Mouse (Mus musculus) midbrain, embryonic 16.5 days (tissue): Measurements from ENCODE around the gene Erbb4. TPM values are rescaled to one million over a fixed set of nuclear protein-coding genes. Genes with fewer than 3 reads are reported as not detected.

Experiments used
- ATAC-seq: fragments of 200-750 bp; cut with Nextera tagmentation; 2 replicates; pipeline ENCODE4 v1.8.0; 2017; ENCODE audit warnings: moderate TSS enrichment
- H3K27ac ChIP-seq: fragments of 300-500 bp; sonication (generic); 2 replicates; pipeline ENCODE4 v1.5.1; 2014; ENCODE audit warnings: mild to moderate bottlenecking, low read length, mixed read lengths
- H3K27me3 ChIP-seq: fragments of 300-500 bp; sonication (generic); 2 replicates; pipeline ENCODE4 v1.6.1; 2014; ENCODE audit warnings: low read depth, low read length, mixed read lengths; ENCODE audit not compliant: control insufficient read depth, insufficient read depth
- H3K36me3 ChIP-seq: fragments of 300-500 bp; sonication (generic); 2 replicates; pipeline ENCODE4 v1.6.1; 2014; ENCODE audit warnings: mild to moderate bottlenecking, low read length, moderate library complexity, mixed read lengths; ENCODE audit not compliant: control insufficient read depth, insufficient read depth
- H3K4me1 ChIP-seq: fragments of 300-500 bp; sonication (generic); 2 replicates; pipeline ENCODE4 v1.6.1; 2014; ENCODE audit warnings: mild to moderate bottlenecking, low read length, mixed read lengths; ENCODE audit not compliant: control insufficient read depth, insufficient read depth
- H3K4me2 ChIP-seq: fragments of 300-500 bp; sonication (generic); 2 replicates; pipeline ENCODE4 v1.6.1; 2014; ENCODE audit warnings: mild to moderate bottlenecking, low read length, mixed read lengths
- H3K4me3 ChIP-seq: fragments of 300-500 bp; sonication (generic); 2 replicates; pipeline ENCODE4 v1.5.1; 2014; ENCODE audit warnings: low read depth, mild to moderate bottlenecking, low read length, moderate library complexity, mixed read lengths
- H3K9ac ChIP-seq: fragments of 300-500 bp; sonication (generic); 2 replicates; pipeline ENCODE4 v1.6.1; 2014; ENCODE audit warnings: low read depth, low read length, mixed read lengths
- H3K9me3 ChIP-seq: fragments of 300-500 bp; sonication (generic); replicated peaks from 2 replicates; pipeline ENCODE4 v1.6.1; 2014; ENCODE audit warnings: mild to moderate bottlenecking, low read length, mixed read lengths; ENCODE audit not compliant: control insufficient read depth, poor library complexity, severe bottlenecking
- WGBS: fragments of 180-500 bp; shearing (Covaris S2); extraction: QIAGEN DNeasy Blood & Tissue Kit; methylation state at CpG from one replicate; pipeline ENCODE4 v1.1.7; 2014; 5-methylcytosine and 5-hydroxymethylcytosine counted together
- polyA plus RNA-seq: library from polyadenylated mRNA; unstranded; fragments of >200 nt; fragmentation: Nextera tagmentation; extraction: Ambion mirVana; gene quantifications from 2 replicates; pipeline ENCODE4 v1.2.1, GENCODE M21; 2015

The Erbb4 gene
- polyA plus RNA-seq, 1 experiment from 2014 or later = 10.5 TPM

- H3K27ac ChIP-seq = peak overlapping the region; percentile 67
- ATAC-seq = peak; percentile 57
- H3K27me3 ChIP-seq = no peaks in the 10 kb centered on the region
- H3K4me1 ChIP-seq = peaks cover 14% of the 10 kb centered on the region
- H3K9me3 ChIP-seq = no peaks in the 10 kb centered on the region
- H3K4me3 ChIP-seq = peak overlapping the region; percentile 62
- no peaks in the 10 kb centered on the region for H3K36me3 ChIP-seq
- peak overlapping the region; percentile 67 for H3K9ac ChIP-seq
- peak overlapping the region; percentile 85 for H3K4me2 ChIP-seq
- WGBS = under 1% methylated on average over 35 of the region's 35 CpGs
Observed at GRCm38 (mm10) chr1:69106937-69107461, 860 bp downstream of the Erbb4 start.

DNA sequence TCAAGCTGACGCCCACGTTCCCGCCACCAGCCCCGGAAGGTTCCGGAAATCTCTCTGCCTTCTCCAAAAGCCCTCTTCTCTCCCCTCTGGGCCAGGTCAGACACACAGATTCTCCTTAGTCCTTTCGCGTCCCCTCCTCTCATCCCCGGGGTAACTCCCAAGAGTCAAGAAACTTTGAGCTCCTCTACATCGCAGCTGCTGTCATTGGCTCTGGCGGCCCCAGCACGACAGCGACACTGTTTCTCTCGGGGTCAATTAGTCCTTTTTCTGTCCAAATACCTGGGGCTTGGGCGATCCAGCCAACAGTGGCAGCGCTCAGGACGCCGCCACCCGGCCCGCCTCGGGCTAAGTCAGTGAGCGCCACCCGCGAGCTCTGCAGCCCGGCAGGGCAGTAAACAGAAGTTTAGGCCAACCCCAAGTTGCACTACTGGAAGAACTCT lies 1.5 kb downstream of the Erbb4 start:
- H3K9ac ChIP-seq = peak overlapping the region; percentile 67
- H3K9me3 ChIP-seq = no peaks in the 10 kb centered on the region
- WGBS = under 1% methylated on average over 24 of the region's 24 CpGs
- no peaks in the 10 kb centered on the region for H3K27me3 ChIP-seq
- peak overlapping the region; percentile 85 for H3K4me2 ChIP-seq
- ATAC-seq = peak; percentile 23; the same call in 1 of the 2 replicates
- peaks cover 14% of the 10 kb centered on the region for H3K4me1 ChIP-seq
- peak overlapping the region; percentile 62 for H3K4me3 ChIP-seq
- no peaks in the 10 kb centered on the region for H3K36me3 ChIP-seq
- H3K27ac ChIP-seq = peak overlapping the region; percentile 62

DNA sequence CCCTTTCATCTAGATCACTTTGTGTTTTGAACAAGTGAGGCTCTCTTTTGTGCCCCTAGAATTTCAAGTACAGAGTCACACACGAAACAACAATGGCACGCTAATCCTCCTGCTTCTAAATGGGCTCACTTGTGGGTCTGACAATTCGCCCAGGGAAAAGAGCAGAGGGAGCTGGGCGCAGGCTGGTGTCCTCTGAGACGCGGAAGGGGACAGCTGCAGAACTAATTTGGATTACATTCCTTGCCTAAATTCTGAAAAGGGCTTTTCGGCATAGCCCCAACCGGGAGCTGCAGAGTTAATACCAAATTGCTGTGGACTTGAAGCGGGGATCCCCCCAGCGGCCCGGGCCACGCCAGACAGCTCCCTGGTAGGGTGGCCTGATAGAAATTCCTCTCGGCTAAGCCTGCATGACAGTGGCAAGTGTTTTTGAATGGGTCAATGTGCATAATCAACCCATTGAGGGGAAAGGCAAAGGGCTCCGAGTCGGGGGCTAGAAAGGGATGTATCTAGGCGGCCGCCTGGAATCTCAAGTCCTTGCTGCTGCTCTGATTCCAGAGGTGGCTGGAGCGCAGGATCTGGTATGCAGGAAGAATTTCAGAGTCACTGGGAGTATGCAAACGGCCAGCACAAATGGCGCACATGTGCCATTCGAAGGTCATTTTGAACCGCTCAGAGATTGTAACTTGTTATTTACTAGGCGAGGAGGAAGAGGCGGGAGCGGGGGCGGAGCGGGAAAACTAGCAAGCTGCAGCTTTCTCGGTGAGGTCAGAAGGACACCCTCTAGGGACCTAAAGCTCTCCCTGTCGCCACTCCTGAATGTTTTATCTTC lies 2.2 kb downstream of the Erbb4 start:
- Histone ChIP-seq H3K27me3 (no peaks in the 10 kb centered on the region), H3K27ac (peak overlapping the region; percentile 62), H3K4me1 (peaks cover 14% of the 10 kb centered on the region), H3K9ac (peak overlapping the region; percentile 67), H3K4me3 (peak overlapping the region; percentile 62), H3K4me2 (peak overlapping the region; percentile 85), H3K36me3 (no peaks in the 10 kb centered on the region), H3K9me3 (no peaks in the 10 kb centered on the region)
- under 1% methylated on average over 29 of the region's 29 CpGs for WGBS
- ATAC-seq = peak; percentile 60

DNA sequence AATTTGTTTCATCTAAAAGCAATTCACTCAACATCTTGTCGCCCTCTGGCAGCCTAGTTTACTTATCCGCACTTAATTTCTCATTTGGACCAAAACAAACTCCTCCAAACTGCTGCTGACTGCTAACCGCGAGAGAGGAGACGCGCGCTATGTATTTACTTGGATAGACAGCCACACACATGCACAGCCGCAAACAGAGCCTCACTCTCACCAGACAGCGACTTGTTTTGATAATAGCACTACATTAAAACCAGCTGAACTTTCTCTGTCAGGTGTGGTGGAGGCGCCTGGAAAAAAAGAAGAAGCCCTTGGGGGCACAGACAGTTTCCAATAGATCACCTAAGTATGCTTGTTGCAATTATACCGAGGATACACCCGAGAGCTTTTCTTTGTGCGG lies 2.8 kb downstream of the Erbb4 start:
- Histone ChIP-seq H3K36me3 (no peaks in the 10 kb centered on the region), H3K9ac (peak overlapping the region; percentile 67), H3K9me3 (no peaks in the 10 kb centered on the region), H3K4me2 (peak overlapping the region; percentile 85), H3K4me3 (peak overlapping the region; percentile 62), H3K27me3 (no peaks in the 10 kb centered on the region), H3K27ac (peak overlapping the region; percentile 62), H3K4me1 (peaks cover 14% of the 10 kb centered on the region)
- no peak for ATAC-seq
- WGBS = under 1% methylated on average over 13 of the region's 13 CpGs

- no peak for ATAC-seq
- 24% methylated on average over 6 of the region's 6 CpGs for WGBS
- Histone ChIP-seq H3K4me3 (peak overlapping the region; percentile 17), H3K4me1 (peaks cover 12% of the 10 kb centered on the region), H3K27ac (no peak overlapping the region), H3K4me2 (peak overlapping the region; percentile 43), H3K36me3 (no peaks in the 10 kb centered on the region), H3K9me3 (no peaks in the 10 kb centered on the region), H3K9ac (peak overlapping the region; percentile 43; the same call in 1 of the 2 replicates), H3K27me3 (no peaks in the 10 kb centered on the region)
Observed at GRCm38 (mm10) chr1:69103211-69103706, 4.6 kb downstream of the Erbb4 start.

DNA sequence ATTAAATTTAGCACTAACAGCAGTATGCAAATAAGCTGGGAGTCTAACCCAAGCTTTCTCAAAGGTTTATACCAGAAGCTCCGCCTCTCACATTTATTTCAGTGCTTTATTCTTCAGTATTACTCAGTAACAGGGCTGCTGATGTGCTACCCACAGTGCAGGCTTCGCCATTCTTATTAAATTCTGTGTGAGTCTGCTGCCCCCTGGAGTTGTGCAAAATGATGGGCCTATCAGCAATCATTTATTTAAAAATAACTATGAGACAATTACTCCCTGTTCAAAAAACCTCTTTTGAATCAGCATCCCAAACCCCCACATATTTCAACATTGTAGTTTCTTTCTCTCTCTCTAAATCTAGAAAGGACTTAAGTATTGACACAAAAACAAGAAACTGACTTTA lies 6.2 kb downstream of the Erbb4 start:
- Histone ChIP-seq H3K4me1 (peaks cover 12% of the 10 kb centered on the region), H3K36me3 (no peaks in the 10 kb centered on the region), H3K9ac (no peak overlapping the region), H3K9me3 (no peaks in the 10 kb centered on the region), H3K4me2 (no peak overlapping the region), H3K27ac (no peak overlapping the region), H3K4me3 (no peak overlapping the region), H3K27me3 (no peaks in the 10 kb centered on the region)
- WGBS = 80% methylated on average over 2 of the region's 2 CpGs
- ATAC-seq = no peak

DNA sequence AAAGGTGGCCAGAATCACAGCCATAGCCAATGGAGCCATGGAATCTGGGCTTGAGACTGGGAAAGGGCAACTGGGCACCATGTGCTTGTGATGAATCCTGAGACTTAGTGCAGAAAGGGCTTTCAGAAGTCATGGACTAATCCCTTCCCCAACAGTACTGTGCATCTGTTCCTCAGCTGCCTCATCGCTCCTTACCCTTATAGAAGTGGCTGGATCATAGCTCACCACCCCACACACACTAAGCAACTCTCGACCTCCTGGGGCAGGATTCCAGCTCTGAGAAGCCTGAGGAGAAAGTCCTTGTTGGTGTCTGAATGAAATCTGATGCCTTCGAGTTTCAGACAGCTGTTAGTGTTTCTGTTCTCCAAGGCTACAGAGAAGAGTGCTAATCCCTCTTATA lies 14.8 kb downstream of the Erbb4 start:
- Histone ChIP-seq H3K27ac (no peak overlapping the region), H3K9me3 (no peaks in the 10 kb centered on the region), H3K27me3 (no peaks in the 10 kb centered on the region), H3K4me2 (no peak overlapping the region), H3K4me3 (no peak overlapping the region), H3K9ac (no peak overlapping the region), H3K4me1 (peaks cover 3% of the 10 kb centered on the region; the same call in 1 of the 2 replicates), H3K36me3 (no peaks in the 10 kb centered on the region)
- 30% methylated on average over 3 of the region's 3 CpGs for WGBS
- no peak for ATAC-seq

DNA sequence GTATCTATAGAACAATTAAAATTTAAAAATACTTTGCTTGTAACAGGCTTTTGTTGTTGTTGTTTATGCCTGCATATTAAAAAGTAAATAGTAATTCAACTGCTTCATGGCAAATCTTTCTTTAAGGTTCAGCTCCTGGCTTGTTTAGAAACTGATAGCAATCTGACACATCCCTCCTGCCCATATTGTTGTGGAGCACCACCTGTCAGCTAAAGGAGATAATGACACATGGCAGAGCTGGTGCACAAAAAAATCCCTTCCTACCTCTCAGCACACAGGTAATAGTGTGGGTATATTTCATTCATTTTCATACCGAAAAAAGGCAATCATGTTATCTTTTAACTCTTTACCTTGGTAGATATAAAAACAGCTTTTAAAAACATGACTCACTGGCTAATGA lies 18.5 kb downstream of the Erbb4 start:
- H3K36me3 ChIP-seq = no peaks in the 10 kb centered on the region
- no peak overlapping the region for H3K4me3 ChIP-seq
- no peak overlapping the region for H3K9ac ChIP-seq
- ATAC-seq = no peak
- no peak overlapping the region for H3K4me2 ChIP-seq
- peaks cover 5% of the 10 kb centered on the region; the same call in 1 of the 2 replicates for H3K4me1 ChIP-seq
- no peak overlapping the region for H3K27ac ChIP-seq
- 84% methylated on average over 1 of the region's 1 CpGs for WGBS
- no peaks in the 10 kb centered on the region for H3K9me3 ChIP-seq
- H3K27me3 ChIP-seq = no peaks in the 10 kb centered on the region

- no peaks in the 10 kb centered on the region for H3K36me3 ChIP-seq
- no peak overlapping the region for H3K4me3 ChIP-seq
- no peak overlapping the region for H3K4me2 ChIP-seq
- H3K9me3 ChIP-seq = no peaks in the 10 kb centered on the region
- 62% methylated on average over 6 of the region's 6 CpGs for WGBS
- no peak overlapping the region for H3K27ac ChIP-seq
- no peak for ATAC-seq
- H3K9ac ChIP-seq = no peak overlapping the region
- H3K27me3 ChIP-seq = no peaks in the 10 kb centered on the region
- peaks cover 5% of the 10 kb centered on the region; the same call in 1 of the 2 replicates for H3K4me1 ChIP-seq
Observed at GRCm38 (mm10) chr1:69085753-69086152, 22.1 kb downstream of the Erbb4 start.
